25 mouse cellular contexts compared by ENCODE assay signal in the genomic region with DNA sequence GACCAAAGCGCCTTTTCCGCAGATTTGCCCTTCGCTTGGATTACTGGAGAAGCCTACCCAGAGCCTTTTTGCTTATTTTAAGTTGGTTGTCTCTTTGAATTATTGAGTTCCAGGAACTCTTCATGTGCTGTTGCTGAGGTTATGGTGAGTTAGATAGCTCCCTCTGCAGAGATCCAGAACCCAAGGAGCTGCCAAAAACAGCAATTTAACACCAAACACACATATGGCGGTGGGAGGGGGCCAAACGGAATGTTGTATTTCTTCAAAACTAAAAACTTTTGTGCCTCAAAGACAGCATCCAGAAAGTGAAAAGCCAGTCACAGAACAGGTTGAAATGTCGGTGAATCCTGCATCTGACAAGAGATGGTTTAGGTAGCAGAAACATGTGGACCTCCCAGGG. TPM values are rescaled to one million over a fixed set of nuclear protein-coding genes. Genes with fewer than 3 reads are reported as not detected.
"Had no signal": no experiment of that assay in that cellular context is flagged by ENCODE, and none has a peak within 500 bp of the region (broad histone marks: within the 10 kb centered on the region; RNA-seq: fewer than 3 reads in every experiment).

No protein-coding gene starts in this region.

- H3K9ac ChIP-seq: kidney, embryonic 15.5 days; limb, embryonic 12.5 days; limb, embryonic 15.5 days; liver, embryonic 14.5 days; liver, postnatal 0 days; lung, embryonic 14.5 days; neural tube, embryonic 13.5 days had no signal

- DNase-seq: kidney, adult 11 months; kidney, adult 8-10 months; kidney, postnatal 10 days; kidney, postnatal 36 days; left cerebral cortex, postnatal 4 days; liver, postnatal 0 days; lung, embryonic 14.5 days; retina, postnatal 1 day; right cerebral cortex, postnatal 14 days; thymus, adult 2 months; thymus, postnatal 14 days; thymus, postnatal 4 days had no signal

- H3K9me3 ChIP-seq: kidney, embryonic 15.5 days; limb, embryonic 12.5 days; limb, embryonic 15.5 days; neural tube, embryonic 13.5 days had no signal

- H3K27ac ChIP-seq: kidney, embryonic 15.5 days; limb, embryonic 12.5 days; limb, embryonic 15.5 days; liver, embryonic 14.5 days; macrophage; neural tube, embryonic 13.5 days; stomach, postnatal 0 days had no signal

- H3K4me3 ChIP-seq: kidney, embryonic 15.5 days; left cerebral cortex, adult 2 months; limb, embryonic 12.5 days; limb, embryonic 15.5 days; myocyte; neural tube, embryonic 13.5 days had no signal

- H3K4me2 ChIP-seq: kidney, embryonic 15.5 days; limb, embryonic 12.5 days; limb, embryonic 15.5 days; liver, embryonic 11.5 days; lung, embryonic 14.5 days; neural tube, embryonic 13.5 days had no signal

- ATAC-seq: liver, postnatal 0 days; lung, postnatal 0 days; midbrain, embryonic 16.5 days had no signal

- H3K4me1 ChIP-seq: limb, embryonic 12.5 days had no signal

- H3K27me3 ChIP-seq: kidney, embryonic 15.5 days; limb, embryonic 15.5 days had no signal

- H3K36me3 ChIP-seq: kidney, embryonic 15.5 days; limb, embryonic 12.5 days; limb, embryonic 15.5 days; neural tube, embryonic 13.5 days had no signal

RNA-seq across cellular contexts. Expression of gene Tnfrsf19, which starts 42.6 kb away (rescaled TPM):
- total RNA-seq: monocyte, adult 5-6 weeks had no signal
- polyA plus RNA-seq: macrophage had no signal
